Mouse (Mus musculus) v-Abl transformed pro-B cells (cell line): ENCODE data around the gene Lyz2.
"Not testable (repeated sequence)": the region's sequence is repeated elsewhere in the genome, so short reads cannot be mapped to it uniquely, and the experiment has no call there.

Experiments
- in situ Hi-C, 2 experiments: fragments of 400-800 bp; cut with MboI; formaldehyde crosslinking; loops; one replicate each; pipeline ENCODE4 v1.15.1; 2025; ENCODE audit not compliant: unreplicated experiment in 2 of 2

Gene Lyz2

GRCm38 (mm10) chr10:117285584-117285983 lies 3.5 kb upstream of the Lyz2 start:
- in situ Hi-C loops: not testable (repeated sequence)

GRCm38 (mm10) chr10:117284578-117285520 lies 2.7 kb upstream of the Lyz2 start:
- in situ Hi-C loops: no loop called here

- in situ Hi-C loops: no loop called here
Observed at GRCm38 (mm10) chr10:117283871-117284577, 1.9 kb upstream of the Lyz2 start.

- in situ Hi-C loops: not testable (repeated sequence)
Observed at GRCm38 (mm10) chr10:117283196-117283595, 1.1 kb upstream of the Lyz2 start.

GRCm38 (mm10) chr10:117282551-117282950 lies 430 bp upstream of the Lyz2 start:
- in situ Hi-C loops: no loop called here

- in situ Hi-C loops: no loop called here
Observed at GRCm38 (mm10) chr10:117281381-117281920, 670 bp downstream of the Lyz2 start.

- in situ Hi-C loops: loop anchor here (10.0 kb wide), 2 partner anchors 45 to 415 kb away; no protein-coding TSS in a partner anchor
Observed at GRCm38 (mm10) chr10:117280000-117280399, 2.1 kb downstream of the Lyz2 start.

GRCm38 (mm10) chr10:117278510-117278909 lies 3.6 kb downstream of the Lyz2 start:
- in situ Hi-C loops: loop anchor here (10.0 kb wide), 2 partner anchors 46 to 416 kb away; no protein-coding TSS in a partner anchor

- in situ Hi-C loops: loop anchor here (10.0 kb wide), 2 partner anchors 47 to 417 kb away; no protein-coding TSS in a partner anchor
Observed at GRCm38 (mm10) chr10:117277779-117278178, 4.3 kb downstream of the Lyz2 start.

GRCm38 (mm10) chr10:117275681-117276369 lies 6.3 kb downstream of the Lyz2 start:
- in situ Hi-C loops: loop anchor here (10.0 kb wide), 2 partner anchors 49 to 419 kb away; no protein-coding TSS in a partner anchor

- in situ Hi-C loops: loop anchor here (5.0 to 10.0 kb wide), 4 partner anchors 50 to 420 kb away; no protein-coding TSS in a partner anchor
Observed at GRCm38 (mm10) chr10:117274645-117275044, 7.5 kb downstream of the Lyz2 start.

GRCm38 (mm10) chr10:117272023-117272422 lies 10.1 kb downstream of the Lyz2 start:
- in situ Hi-C loops: loop anchor here (5.0 to 10.0 kb wide), 4 partner anchors 53 to 423 kb away; no protein-coding TSS in a partner anchor

GRCm38 (mm10) chr10:117259870-117260269 lies 22.3 kb downstream of the Lyz2 start:
- in situ Hi-C loops: no loop called here

- in situ Hi-C loops: no loop called here
Observed at GRCm38 (mm10) chr10:117238603-117239002, 43.5 kb downstream of the Lyz2 start, which contains the start of gene 9530003J23Rik. Gene 9530003J23Rik, minus strand, starts transcription at chr10:117238703.

GRCm38 (mm10) chr10:117235866-117236265 lies 46.3 kb downstream of the Lyz2 start:
- in situ Hi-C loops: no loop called here

- in situ Hi-C loops: no loop called here
Observed at GRCm38 (mm10) chr10:117234825-117235224, 47.3 kb downstream of the Lyz2 start.

- in situ Hi-C loops: no loop called here
Observed at GRCm38 (mm10) chr10:117229826-117230225, 52.3 kb downstream of the Lyz2 start.
